Mouse (Mus musculus) embryonic fibroblast, embryonic 13.5 days (primary cell): ENCODE data around the gene Hnrnpc.

Experiments used
- CTCF ChIP-seq: IDR thresholded peaks from 2 replicates; pipeline ENCODE4 v1.5.1; 2011; ENCODE audit warnings: mild to moderate bottlenecking, control low read depth, low read length, moderate library complexity, borderline replicate concordance; ENCODE audit not compliant: insufficient read depth
- POLR2A ChIP-seq: IDR thresholded peaks from 2 replicates; pipeline ENCODE4 v1.6.1; 2011; ENCODE audit warnings: low read depth, mild to moderate bottlenecking, control low read depth, low read length, moderate library complexity

DNA sequence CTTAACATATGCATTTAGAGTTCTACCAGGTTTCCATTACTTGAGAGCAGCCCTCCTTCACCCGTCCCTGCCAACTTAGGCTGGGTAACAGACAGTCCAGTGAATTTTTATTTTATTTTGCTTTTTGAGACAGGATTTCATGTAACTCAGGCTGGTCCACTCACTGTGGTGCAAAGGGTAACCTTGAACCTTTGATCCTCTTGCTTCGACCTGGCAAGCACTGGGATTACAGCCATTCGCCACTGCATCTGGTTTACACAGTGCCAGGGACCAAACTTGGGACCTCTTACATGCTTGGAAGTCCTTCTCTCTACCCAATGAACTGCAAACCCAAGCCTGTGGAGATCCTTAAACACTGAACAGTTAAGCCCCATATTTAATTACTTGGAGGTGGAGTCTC lies 20.8 kb upstream of the Hnrnpc start:
- no peak for TF ChIP-seq CTCF
- TF ChIP-seq POLR2A = no peak
